In the genomic region with DNA sequence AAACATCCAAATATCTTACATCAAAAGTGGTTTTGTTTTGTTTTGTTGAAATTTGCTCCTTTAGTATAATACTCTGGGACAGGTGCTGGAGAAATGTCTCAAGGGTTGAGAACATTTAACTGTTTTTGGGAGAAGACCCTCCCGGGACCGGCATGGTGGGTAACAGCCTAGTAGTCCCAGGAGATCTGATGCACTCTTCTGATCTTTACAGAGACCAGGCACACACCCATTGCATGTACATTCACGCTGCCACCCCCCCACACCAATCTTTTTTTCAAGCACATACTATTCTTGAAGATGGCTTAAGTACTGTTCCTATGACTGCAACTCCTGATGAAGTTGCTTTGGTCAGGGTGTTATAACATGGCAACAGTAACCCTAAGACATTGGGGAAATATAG, we compare ENCODE assay signal across 7 mouse cellular contexts. TPM values are rescaled to one million over a fixed set of nuclear protein-coding genes. Genes with fewer than 3 reads are reported as not detected.
DNase-seq lines count a peak whose midpoint lies in the region; ATAC-seq lines count a peak whose summit lies in the region.

No protein-coding gene starts in this region.

- WGBS in lung, embryonic 16.5 days = 69% methylated on average over 3 of the region's 3 CpGs
- 71% methylated on average over 3 of the region's 3 CpGs for WGBS in forebrain, embryonic 11.5 days
- WGBS in limb, embryonic 12.5 days = 80% methylated on average over 3 of the region's 3 CpGs
- WGBS in stomach, embryonic 14.5 days = 60% methylated on average over 3 of the region's 3 CpGs

- peak overlapping the region; percentile 83 for H3K27ac ChIP-seq in lung, embryonic 16.5 days (ENCODE audit: low read length)
- H3K27ac ChIP-seq in forebrain, embryonic 11.5 days (ENCODE audit: low read depth, low read length) = no peak overlapping the region
- H3K27ac ChIP-seq in limb, embryonic 12.5 days = no peak overlapping the region; the same call in 1 of the 2 replicates
- H3K27ac ChIP-seq in stomach, embryonic 14.5 days (ENCODE audit: low read length) = peak overlapping the region; percentile 59; the same call in 1 of the 2 replicates

- H3K27me3 ChIP-seq in lung, embryonic 16.5 days (ENCODE audit: control insufficient read depth, insufficient read depth, low read depth, low read length) = no peaks in the 10 kb centered on the region
- no peaks in the 10 kb centered on the region for H3K27me3 ChIP-seq in forebrain, embryonic 11.5 days (ENCODE audit: control insufficient read depth, insufficient read depth, low read length)
- H3K27me3 ChIP-seq in limb, embryonic 12.5 days = peaks cover 12% of the 10 kb centered on the region; the same call in 1 of the 2 replicates
- no peaks in the 10 kb centered on the region for H3K27me3 ChIP-seq in stomach, embryonic 14.5 days (ENCODE audit: control insufficient read depth, insufficient read depth, low read length)

- peak overlapping the region; percentile 39 for H3K4me3 ChIP-seq in lung, embryonic 16.5 days (ENCODE audit: low read length)
- H3K4me3 ChIP-seq in forebrain, embryonic 11.5 days (ENCODE audit: low read depth, low read length) = peak overlapping the region; percentile 16; the same call in 1 of the 2 replicates
- H3K4me3 ChIP-seq in limb, embryonic 12.5 days (replicated peaks) = peak overlapping the region; percentile 28; the same call in 1 of the 2 replicates
- H3K4me3 ChIP-seq in stomach, embryonic 14.5 days (ENCODE audit: low read depth, low read length) = peak overlapping the region; percentile 8; the same call in 1 of the 2 replicates

- H3K4me2 ChIP-seq in lung, embryonic 16.5 days (ENCODE audit: low read depth, low read length) = peak overlapping the region; percentile 64
- H3K4me2 ChIP-seq in forebrain, embryonic 11.5 days (ENCODE audit: low read depth, low read length, severe bottlenecking) = peak overlapping the region; percentile 47; the same call in 1 of the 2 replicates
- H3K4me2 ChIP-seq in limb, embryonic 12.5 days = peak overlapping the region; percentile 51
- H3K4me2 ChIP-seq in stomach, embryonic 14.5 days (replicated peaks; ENCODE audit: low read depth, low read length) = peak overlapping the region; percentile 35

- no peaks in the 10 kb centered on the region for H3K36me3 ChIP-seq in lung, embryonic 16.5 days (ENCODE audit: control insufficient read depth, insufficient read depth, low read length)
- no peaks in the 10 kb centered on the region for H3K36me3 ChIP-seq in forebrain, embryonic 11.5 days (ENCODE audit: control insufficient read depth, insufficient read depth, low read length)
- H3K36me3 ChIP-seq in limb, embryonic 12.5 days = no peaks in the 10 kb centered on the region
- no peaks in the 10 kb centered on the region for H3K36me3 ChIP-seq in stomach, embryonic 14.5 days (ENCODE audit: control insufficient read depth, insufficient read depth, low read length)

- H3K4me1 ChIP-seq in lung, embryonic 16.5 days (replicated peaks; ENCODE audit: control insufficient read depth, insufficient read depth, low read length) = peaks cover 6% of the 10 kb centered on the region; the same call in 1 of the 2 replicates
- H3K4me1 ChIP-seq in forebrain, embryonic 11.5 days (replicated peaks; ENCODE audit: control insufficient read depth, insufficient read depth, low read length) = no peaks in the 10 kb centered on the region; the same call in 1 of the 2 replicates
- no peaks in the 10 kb centered on the region for H3K4me1 ChIP-seq in limb, embryonic 12.5 days (replicated peaks)
- H3K4me1 ChIP-seq in stomach, embryonic 14.5 days (ENCODE audit: control insufficient read depth, insufficient read depth, low read length) = 0 out of 2 replicates have a peak, but pooled peaks cover 3% of the 10 kb centered on the region

- DNase-seq in lung, postnatal 4 days = no peak
- DNase-seq in forebrain, embryonic 11.5 days (ENCODE audit: low spot score) = no peak
- DNase-seq in layer of hippocampus, postnatal 25 days (ENCODE audit: extremely low spot score in 1 of 2, low spot score in 1 of 2) = no peak
- DNase-seq in right cerebral cortex, adult 18-20 months = no peak

- H3K9ac ChIP-seq in lung, embryonic 16.5 days (ENCODE audit: low read length) = peak overlapping the region; percentile 59
- no peak overlapping the region; the same call in 1 of the 2 replicates for H3K9ac ChIP-seq in forebrain, embryonic 11.5 days (ENCODE audit: low read length)
- H3K9ac ChIP-seq in limb, embryonic 12.5 days (replicated peaks) = no peak overlapping the region
- H3K9ac ChIP-seq in stomach, embryonic 14.5 days (replicated peaks; ENCODE audit: low read depth, low read length) = no peak overlapping the region

- ATAC-seq in lung, embryonic 16.5 days (ENCODE audit: low read depth) = no peak
- no peak for ATAC-seq in forebrain, embryonic 11.5 days (replicated peaks; ENCODE audit: low FRiP score)
- no peak for ATAC-seq in limb, embryonic 12.5 days (ENCODE audit: insufficient number of reproducible peaks, insufficient read depth, low FRiP score, low TSS enrichment, low read depth)
- ATAC-seq in stomach, embryonic 14.5 days (ENCODE audit: insufficient number of reproducible peaks, insufficient read depth, low FRiP score, low read depth) = no peak

- no peaks in the 10 kb centered on the region for H3K9me3 ChIP-seq in lung, embryonic 16.5 days (ENCODE audit: control insufficient read depth, low read length)
- H3K9me3 ChIP-seq in forebrain, embryonic 11.5 days (ENCODE audit: control insufficient read depth, low read length) = no peaks in the 10 kb centered on the region
- H3K9me3 ChIP-seq in limb, embryonic 12.5 days = no peaks in the 10 kb centered on the region
- H3K9me3 ChIP-seq in stomach, embryonic 14.5 days (ENCODE audit: control insufficient read depth, low read depth, low read length) = no peaks in the 10 kb centered on the region

RNA-seq across cellular contexts. Expression of a gene that starts 0.9 kb away (rescaled TPM):
- polyA plus RNA-seq in lung, embryonic 16.5 days (2015; fragmentation: Nextera tagmentation; extraction: Ambion mirVana) = 66.9 and 67.0 TPM in 2 replicates
- 39.0 and 45.6 TPM in 2 replicates for polyA plus RNA-seq in forebrain, embryonic 11.5 days (2014; fragmentation: Nextera tagmentation; extraction: Ambion mirVana)
- 62.8 and 63.7 TPM in 2 replicates for polyA plus RNA-seq in limb, embryonic 12.5 days (2016; fragmentation: Nextera tagmentation; extraction: Ambion mirVana)
- polyA plus RNA-seq in stomach, embryonic 14.5 days (2014; fragmentation: Nextera tagmentation; extraction: Ambion mirVana) = 68.6 and 73.6 TPM in 2 replicates
- total RNA-seq in layer of hippocampus, postnatal 25 days (2021) = 10 to 100 TPM; 14.2 to 17.3 TPM

RNA-seq across cellular contexts. Expression of a gene that starts 2.9 kb away (rescaled TPM):
- 347 and 357 TPM in 2 replicates for polyA plus RNA-seq in lung, embryonic 16.5 days (2015; fragmentation: Nextera tagmentation; extraction: Ambion mirVana)
- polyA plus RNA-seq in forebrain, embryonic 11.5 days (2014; fragmentation: Nextera tagmentation; extraction: Ambion mirVana) = 258 and 277 TPM in 2 replicates
- 342 TPM in 2 replicates for polyA plus RNA-seq in limb, embryonic 12.5 days (2016; fragmentation: Nextera tagmentation; extraction: Ambion mirVana)
- polyA plus RNA-seq in stomach, embryonic 14.5 days (2014; fragmentation: Nextera tagmentation; extraction: Ambion mirVana) = 392 and 401 TPM in 2 replicates
- 100 to 1,000 TPM; 315 to 325 TPM for total RNA-seq in layer of hippocampus, postnatal 25 days (2021)

RNA-seq across cellular contexts. Expression of a gene that starts 14.5 kb away (rescaled TPM):
- 26.7 and 27.9 TPM in 2 replicates for polyA plus RNA-seq in lung, embryonic 16.5 days (2015; fragmentation: Nextera tagmentation; extraction: Ambion mirVana)
- 21.8 and 22.0 TPM in 2 replicates for polyA plus RNA-seq in forebrain, embryonic 11.5 days (2014; fragmentation: Nextera tagmentation; extraction: Ambion mirVana)
- polyA plus RNA-seq in limb, embryonic 12.5 days (2016; fragmentation: Nextera tagmentation; extraction: Ambion mirVana) = 35.5 and 38.2 TPM in 2 replicates
- 39.3 and 40.2 TPM in 2 replicates for polyA plus RNA-seq in stomach, embryonic 14.5 days (2014; fragmentation: Nextera tagmentation; extraction: Ambion mirVana)
- 1 to 10 TPM; 6.2 to 7.2 TPM for total RNA-seq in layer of hippocampus, postnatal 25 days (2021)

Comparison
In these comparisons a context has a peak if more than half of its experiments do, and no peak if none do; other contexts are left out.
1. H3K27ac ChIP-seq: peak in lung, embryonic 16.5 days (single experiment) and stomach, embryonic 14.5 days (single experiment); none in forebrain, embryonic 11.5 days (single experiment) and limb, embryonic 12.5 days (single experiment).
2. Peak in every context shown above with its lines, with median percentiles within 50 percentile points of each other: H3K4me2 ChIP-seq and H3K4me3 ChIP-seq.